In genomic region chr7:72165726-72166701, GRCm38 (mm10) we compare ENCODE assay signal across 12 mouse cellular contexts.
A peak's percentile ranks its signal among the peaks of the same experiment; 100 is the strongest.
DNase-seq lines count a peak whose midpoint lies in the region; ATAC-seq and TF ChIP-seq lines count a peak whose summit lies in the region.
"Had no signal": no experiment of that assay in that cellular context is flagged by ENCODE, and none has a peak within 500 bp of the region (broad histone marks: within the 10 kb centered on the region; RNA-seq: fewer than 3 reads in every experiment).

No protein-coding gene starts in this region.

- peak overlapping the region; percentile 25; the same call in 1 of the 2 replicates for H3K4me2 ChIP-seq in lung, embryonic 14.5 days
- H3K4me2 ChIP-seq: hindbrain, embryonic 12.5 days had no signal

- H3K9me3 ChIP-seq in lung, embryonic 14.5 days (ENCODE audit: low read depth, low read length): no peaks in the 10 kb centered on the region
- H3K9me3 ChIP-seq: hindbrain, embryonic 12.5 days had no signal

- no peak overlapping the region for H3K9ac ChIP-seq in lung, embryonic 14.5 days
- H3K9ac ChIP-seq: hindbrain, embryonic 12.5 days had no signal

- H3K27ac ChIP-seq in lung, embryonic 14.5 days (ENCODE audit: low read depth): peak overlapping the region; percentile 76
- H3K27ac ChIP-seq: hindbrain, embryonic 12.5 days; left cerebral cortex, adult 2 months had no signal

- H3K36me3 ChIP-seq in lung, embryonic 14.5 days (ENCODE audit: insufficient read depth): no peaks in the 10 kb centered on the region
- H3K36me3 ChIP-seq: hindbrain, embryonic 12.5 days had no signal

- H3K4me3 ChIP-seq in lung, embryonic 14.5 days (ENCODE audit: low read depth, low read length): no peak overlapping the region
- H3K4me3 ChIP-seq: hindbrain, embryonic 12.5 days; left cerebral cortex, adult 2 months had no signal

- no peaks in the 10 kb centered on the region for H3K4me1 ChIP-seq in lung, embryonic 14.5 days (ENCODE audit: insufficient read depth)
- H3K4me1 ChIP-seq: hindbrain, embryonic 12.5 days had no signal

- peak; percentile 60; the same call in 1 of the 2 replicates for ATAC-seq in lung, embryonic 14.5 days (ENCODE audit: insufficient read depth)
- ATAC-seq: activated CD4-positive, CD25-positive, alpha-beta regulatory T cell, adult 4 months had no signal

- DNase-seq in adrenal gland, adult 8-10 months: peak; percentile 50
- peak; percentile 61 to 64 for DNase-seq in adrenal gland, postnatal 36 days
- DNase-seq in kidney, adult 8-10 months: peak; percentile 71 to 82
- DNase-seq in lung, embryonic 14.5 days: peak; percentile 86
- no peak for DNase-seq in thymus, postnatal 4 days
- DNase-seq in cerebellum, postnatal 36 days: no peak
- no peak for DNase-seq in cerebellum, adult 11 months
- DNase-seq: cerebellum, adult 11-12 months; thymus, adult 2 months had no signal

- no peak for TF ChIP-seq CTCF in lung, embryonic 14.5 days (IDR thresholded peaks at IDR 0.05; ENCODE audit: low read depth)

- no peaks in the 10 kb centered on the region for H3K27me3 ChIP-seq in lung, embryonic 14.5 days (ENCODE audit: insufficient read depth, low read length)
- H3K27me3 ChIP-seq: hindbrain, embryonic 12.5 days had no signal

- 38% methylated on average over 13 of the region's 13 CpGs for WGBS in lung, embryonic 14.5 days

Comparison
In these comparisons a context has a peak if more than half of its experiments do, and no peak if none do; other contexts are left out.
1. DNase-seq: peak in adrenal gland, adult 8-10 months (single experiment), adrenal gland, postnatal 36 days (2 of 2), kidney, adult 8-10 months (2 of 2) and lung, embryonic 14.5 days (single experiment); none in thymus, postnatal 4 days (single experiment), cerebellum, postnatal 36 days (0 of 2) and cerebellum, adult 11 months (single experiment).